Mouse (Mus musculus): ENCODE results near the gene Lpcat1. TPM values are rescaled to one million over a fixed set of nuclear protein-coding genes. Genes with fewer than 3 reads are reported as not detected.

The Lpcat1 gene
- polyA plus RNA-seq, 1 experiment from 2014 or later = 77.9 TPM

DNA sequence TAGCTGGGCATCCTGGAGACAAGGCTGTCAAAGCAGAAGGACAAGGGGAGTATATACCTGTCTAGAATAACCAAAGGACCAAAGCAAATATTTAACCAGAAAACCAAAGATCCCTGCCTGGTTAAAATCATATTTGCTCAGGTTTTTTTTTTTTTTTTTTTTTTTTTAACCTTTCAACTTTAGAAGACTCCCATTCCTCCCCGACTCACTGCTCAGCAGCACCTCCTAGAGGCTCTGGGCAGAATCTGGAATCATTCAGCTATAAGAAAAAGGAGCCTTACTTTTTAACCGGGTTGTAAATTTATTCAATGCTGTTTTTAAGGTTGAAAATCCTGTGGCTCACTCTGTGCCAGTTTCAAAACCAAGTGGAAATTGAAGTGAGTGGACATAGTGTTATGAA, 35.7 kb downstream of the Lpcat1 start:
- Histone ChIP-seq H3K4me1 (replicated peaks) (peaks cover 53% of the 10 kb centered on the region), H3K27ac (peak overlapping the region; percentile 95), H3K27me3 (no peaks in the 10 kb centered on the region), H3K4me3 (replicated peaks) (no peak overlapping the region), H3K4me2 (no peak overlapping the region), H3K9me3 (replicated peaks) (no peaks in the 10 kb centered on the region), H3K36me3 (peaks cover 99% of the 10 kb centered on the region), H3K9ac (no peak overlapping the region)
- DNase-seq (no peak), ATAC-seq (ENCODE audit: low read depth) (no peak)
- 59% methylated on average over 2 of the region's 2 CpGs for WGBS (ENCODE audit: insufficient replicate concordance)

DNA sequence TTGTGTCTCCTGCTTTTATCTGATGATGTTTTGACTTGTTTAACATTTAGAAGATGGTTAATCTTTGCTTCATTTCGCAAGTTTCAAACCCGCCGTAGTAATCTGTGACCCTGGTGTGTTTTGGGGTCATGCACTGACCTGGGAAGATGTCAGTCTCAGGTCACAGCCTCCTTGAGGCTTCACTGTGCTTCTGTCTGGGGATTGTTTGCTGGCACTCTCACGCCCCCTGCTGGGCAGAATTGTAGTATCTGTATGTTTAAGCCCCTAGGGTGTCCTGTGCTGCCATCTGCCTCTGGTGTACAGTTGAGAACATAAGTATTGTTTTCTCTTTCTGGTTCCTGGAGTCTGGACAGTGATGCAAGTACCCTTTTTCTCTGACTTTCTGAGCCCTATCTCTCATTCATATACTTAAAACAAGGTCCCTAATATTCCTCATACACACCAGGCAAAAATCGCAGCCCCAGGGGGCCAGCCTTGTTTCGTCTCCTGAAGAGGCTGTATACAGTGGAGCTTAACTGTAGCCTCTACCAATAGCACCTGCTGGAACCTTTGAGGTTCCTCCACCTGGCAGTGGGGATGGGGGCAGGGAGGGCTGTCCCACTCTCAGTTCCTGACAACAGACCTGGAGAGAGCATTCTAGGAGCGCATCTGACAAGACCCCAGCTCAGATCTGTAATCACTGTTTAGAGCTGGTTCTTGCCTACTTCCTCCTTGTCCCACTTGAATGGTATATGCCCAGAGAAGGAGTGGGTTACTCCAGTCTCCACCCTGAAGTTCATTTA, 38.9 kb downstream of the Lpcat1 start:
- Histone ChIP-seq H3K4me1 (replicated peaks) (peaks cover 22% of the 10 kb centered on the region), H3K9me3 (replicated peaks) (no peaks in the 10 kb centered on the region), H3K9ac (no peak overlapping the region), H3K4me3 (replicated peaks) (no peak overlapping the region), H3K27me3 (no peaks in the 10 kb centered on the region), H3K4me2 (no peak overlapping the region), H3K36me3 (peaks cover 99% of the 10 kb centered on the region), H3K27ac (no peak overlapping the region; the same call in 1 of the 2 replicates)
- 74% methylated on average over 7 of the region's 7 CpGs for WGBS (ENCODE audit: insufficient replicate concordance)
- DNase-seq = peak; percentile 64
- ATAC-seq (ENCODE audit: low read depth) = peak; percentile 62

DNA sequence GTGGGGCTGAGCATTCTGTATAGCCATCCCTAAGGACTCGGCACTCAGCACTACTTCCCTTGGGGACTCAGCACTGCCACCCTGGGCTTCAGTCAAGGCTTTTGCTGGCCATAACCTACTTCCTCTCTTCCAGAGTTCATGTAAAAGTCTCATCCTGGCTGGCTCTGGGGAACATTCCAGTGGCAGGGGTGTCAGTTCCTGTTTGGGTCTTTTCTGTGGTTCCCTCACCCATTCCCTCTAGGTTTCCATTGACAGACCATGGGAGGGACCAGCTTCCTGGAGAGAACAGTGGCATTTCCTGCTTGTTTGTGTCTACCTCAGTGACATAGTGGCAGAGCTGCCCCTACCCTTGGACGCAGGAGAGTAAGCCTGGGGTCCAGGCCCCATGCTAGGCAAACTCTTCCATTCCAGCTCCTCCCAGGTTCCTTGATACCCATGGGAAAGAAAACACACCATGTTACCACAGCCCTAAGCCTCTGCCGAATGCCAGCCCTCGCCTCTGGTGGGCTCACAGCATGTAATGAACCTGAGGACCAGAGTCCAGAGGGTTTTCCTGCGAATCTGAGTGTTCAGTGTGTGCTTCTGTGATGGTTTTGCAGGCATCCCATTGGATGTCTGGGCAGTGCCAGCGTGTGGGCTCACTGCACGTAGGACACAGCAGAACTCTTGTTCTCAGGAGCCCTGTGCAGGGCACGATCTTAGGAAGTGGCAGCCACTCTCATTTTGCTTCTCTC, 42.0 kb downstream of the Lpcat1 start:
- no peak for DNase-seq
- WGBS (ENCODE audit: insufficient replicate concordance) = 92% methylated on average over 8 of the region's 8 CpGs
- H3K27ac ChIP-seq = 0 out of 2 replicates have a peak overlapping the region, but pooled peaks have one; percentile 44

DNA sequence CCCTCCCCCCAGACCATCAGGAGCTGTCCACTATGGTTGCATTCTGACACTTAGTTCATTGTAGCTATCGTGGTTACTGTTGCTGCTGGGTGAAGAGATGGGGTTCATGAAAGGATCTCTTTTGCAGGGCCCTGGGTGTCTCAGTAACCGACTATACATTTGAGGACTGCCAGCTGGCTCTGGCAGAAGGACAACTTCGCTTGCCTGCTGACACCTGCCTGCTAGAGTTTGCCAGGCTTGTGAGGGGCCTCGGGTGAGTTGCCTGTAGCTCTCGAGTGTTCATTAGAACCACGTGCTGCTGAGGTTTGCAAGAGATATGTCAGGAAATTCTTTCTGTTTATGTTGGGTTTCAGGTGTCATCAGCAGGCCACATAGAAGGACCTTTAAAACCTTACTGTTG, 42.9 kb downstream of the Lpcat1 start:
- ATAC-seq (ENCODE audit: low read depth) (no peak), DNase-seq (no peak)
- 89% methylated on average over 6 of the region's 6 CpGs for WGBS (ENCODE audit: insufficient replicate concordance)
- Histone ChIP-seq H3K27ac (no peak overlapping the region), H3K9me3 (replicated peaks) (no peaks in the 10 kb centered on the region), H3K4me1 (replicated peaks) (0 out of 2 replicates have a peak, but pooled peaks cover 2% of the 10 kb centered on the region), H3K4me2 (no peak overlapping the region), H3K9ac (no peak overlapping the region), H3K27me3 (no peaks in the 10 kb centered on the region), H3K4me3 (replicated peaks) (no peak overlapping the region), H3K36me3 (peaks cover 100% of the 10 kb centered on the region)

More for the DNA sequence above, 42.0 kb downstream of the Lpcat1 start:
- H3K9me3 ChIP-seq (replicated peaks) = no peaks in the 10 kb centered on the region
- no peak overlapping the region for H3K9ac ChIP-seq
- no peak overlapping the region for H3K4me2 ChIP-seq
- no peaks in the 10 kb centered on the region for H3K27me3 ChIP-seq
- 0 out of 2 replicates have a peak, but pooled peaks cover 2% of the 10 kb centered on the region for H3K4me1 ChIP-seq (replicated peaks)
- H3K36me3 ChIP-seq = peaks cover 100% of the 10 kb centered on the region
- no peak for ATAC-seq (ENCODE audit: low read depth)
- no peak overlapping the region for H3K4me3 ChIP-seq (replicated peaks)

DNA sequence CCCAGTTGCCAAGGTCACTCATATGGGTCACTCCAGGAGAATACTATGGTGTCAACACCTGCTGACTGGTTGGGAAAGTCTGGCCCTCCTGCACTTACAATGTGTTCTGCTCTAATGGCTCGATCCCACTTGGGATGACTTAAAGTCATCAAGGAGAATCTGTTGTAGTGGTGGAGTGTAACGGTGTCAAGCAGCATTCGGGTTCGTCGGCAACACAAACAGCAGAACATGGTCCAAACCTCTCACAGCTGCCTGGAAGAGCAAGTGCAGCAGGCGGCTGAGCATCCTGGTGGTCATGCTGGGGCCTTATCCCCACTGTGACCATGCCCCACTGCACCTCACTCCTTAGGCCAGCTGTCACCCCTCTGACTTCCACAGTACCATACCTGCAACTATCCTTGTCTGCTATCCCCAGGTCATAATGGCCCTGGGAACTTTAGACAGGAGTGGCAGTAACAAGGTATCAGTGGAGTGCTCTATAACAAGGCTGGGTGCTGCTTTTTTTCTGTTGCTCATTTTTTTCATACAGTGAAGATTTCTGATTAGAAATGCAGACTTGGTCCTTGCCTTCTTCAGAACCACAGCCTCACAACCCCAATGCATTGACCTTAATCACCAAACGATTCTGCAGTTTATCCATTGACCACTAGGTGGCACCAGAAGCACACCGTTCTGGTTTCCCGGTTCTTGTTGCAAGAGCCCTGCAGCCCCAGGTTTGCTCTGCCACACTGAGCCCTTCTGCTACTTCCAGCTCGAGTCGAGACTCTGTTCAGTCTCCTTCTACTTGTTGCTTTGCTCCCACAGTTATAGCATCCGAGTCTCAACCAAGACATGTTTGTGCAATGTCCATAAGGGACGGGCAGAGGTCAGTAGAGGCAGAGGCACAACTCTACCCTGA, 46.0 kb downstream of the Lpcat1 start:
- Histone ChIP-seq H3K27ac (no peak overlapping the region), H3K9me3 (replicated peaks) (no peaks in the 10 kb centered on the region), H3K4me2 (no peak overlapping the region), H3K36me3 (peaks cover 97% of the 10 kb centered on the region), H3K27me3 (no peaks in the 10 kb centered on the region), H3K4me3 (replicated peaks) (no peak overlapping the region), H3K4me1 (replicated peaks) (no peaks in the 10 kb centered on the region), H3K9ac (no peak overlapping the region)
- 58% methylated on average over 13 of the region's 13 CpGs for WGBS (ENCODE audit: insufficient replicate concordance)
- ATAC-seq (ENCODE audit: low read depth) (peak; percentile 32; the same call in 1 of the 2 replicates), DNase-seq (peak; percentile 56)

DNA sequence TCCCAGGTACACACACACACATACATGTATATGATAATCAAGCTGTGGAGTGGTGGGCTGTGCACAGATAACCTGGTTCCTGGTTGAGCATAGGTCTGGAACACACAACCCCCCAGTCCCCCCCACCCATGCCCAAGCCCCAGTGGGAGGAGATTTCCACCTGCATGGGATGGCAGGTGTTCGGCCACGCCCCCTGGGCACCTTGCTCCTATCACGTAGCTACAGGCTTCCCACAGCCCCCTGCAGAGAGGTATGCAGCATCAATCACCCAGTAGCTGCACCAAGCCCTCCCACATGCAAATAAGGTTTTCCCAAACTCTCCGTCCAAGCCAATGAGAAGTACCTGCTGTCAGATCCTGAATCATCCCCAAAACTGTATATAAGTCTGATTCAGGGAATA, 49.9 kb downstream of the Lpcat1 start:
- no peak overlapping the region for H3K27ac ChIP-seq
- WGBS (ENCODE audit: insufficient replicate concordance) = 70% methylated on average over 4 of the region's 4 CpGs
- no peaks in the 10 kb centered on the region for H3K4me1 ChIP-seq (replicated peaks)
- H3K4me3 ChIP-seq (replicated peaks) = no peak overlapping the region
- no peak overlapping the region for H3K9ac ChIP-seq
- H3K27me3 ChIP-seq = no peaks in the 10 kb centered on the region
- H3K9me3 ChIP-seq (replicated peaks) = no peaks in the 10 kb centered on the region
- H3K4me2 ChIP-seq = no peak overlapping the region
- ATAC-seq (ENCODE audit: low read depth) (peak; percentile 28), DNase-seq (no peak)
- H3K36me3 ChIP-seq = peaks cover 62% of the 10 kb centered on the region

DNA sequence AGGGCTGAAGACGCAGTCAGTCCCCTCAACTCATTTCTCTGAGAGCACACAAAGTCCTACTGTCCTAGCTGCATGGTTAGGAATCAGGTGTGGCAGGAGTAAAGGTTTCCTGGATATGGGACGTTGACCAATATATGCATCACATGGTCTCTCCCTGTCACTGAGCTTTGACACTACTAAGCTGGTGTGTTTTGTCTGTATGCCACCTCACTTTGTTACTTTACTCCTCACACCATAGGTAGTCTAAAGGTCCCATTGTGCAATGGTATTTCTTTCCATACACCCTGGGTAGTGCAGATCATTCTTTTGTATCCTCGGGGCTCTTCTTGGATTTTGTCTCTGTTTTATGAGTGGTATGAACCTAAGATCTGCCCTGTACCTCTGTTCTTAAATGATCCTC, 66.7 kb downstream of the Lpcat1 start:
- Histone ChIP-seq H3K36me3 (no peaks in the 10 kb centered on the region), H3K4me3 (replicated peaks) (no peak overlapping the region), H3K27ac (no peak overlapping the region), H3K4me1 (replicated peaks) (peaks cover 35% of the 10 kb centered on the region), H3K4me2 (no peak overlapping the region), H3K9me3 (replicated peaks) (no peaks in the 10 kb centered on the region), H3K27me3 (peaks cover 55% of the 10 kb centered on the region), H3K9ac (no peak overlapping the region)
- no peak for DNase-seq
- ATAC-seq (ENCODE audit: low read depth) = no peak
- 71% methylated on average over 3 of the region's 3 CpGs for WGBS (ENCODE audit: insufficient replicate concordance)

DNA sequence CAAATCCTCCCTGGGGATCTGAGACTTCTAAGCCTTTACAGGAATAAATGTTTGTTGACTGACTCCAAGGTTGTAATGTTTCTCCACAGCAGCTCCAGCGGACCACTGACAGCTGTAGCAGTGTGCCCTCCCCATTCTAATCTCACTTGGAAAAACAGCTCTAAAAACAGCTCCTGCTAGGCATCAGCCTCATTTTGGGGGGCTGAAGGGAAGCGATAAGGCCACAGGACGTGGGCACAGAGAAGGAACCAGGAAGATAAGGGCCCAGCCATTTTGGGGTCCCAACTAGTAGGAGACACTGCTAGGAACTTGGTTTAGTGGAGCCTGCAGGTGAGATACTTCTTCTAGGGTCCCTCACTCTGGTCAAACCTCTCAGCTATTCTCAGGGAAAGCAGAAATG, 68.3 kb downstream of the Lpcat1 start:
- WGBS (ENCODE audit: insufficient replicate concordance) = 25% methylated on average over 3 of the region's 3 CpGs
- H3K4me2 ChIP-seq = peak overlapping the region; percentile 71
- H3K27ac ChIP-seq = peak overlapping the region; percentile 29; the same call in 1 of the 2 replicates
- ATAC-seq (ENCODE audit: low read depth) = peak; percentile 16
- H3K9ac ChIP-seq = peak overlapping the region; percentile 26; the same call in 1 of the 2 replicates
- peak overlapping the region; percentile 53 for H3K4me3 ChIP-seq (replicated peaks)
- peaks cover 59% of the 10 kb centered on the region for H3K27me3 ChIP-seq
- DNase-seq = peak; percentile 32
- peaks cover 35% of the 10 kb centered on the region for H3K4me1 ChIP-seq (replicated peaks)
- H3K9me3 ChIP-seq (replicated peaks) = no peaks in the 10 kb centered on the region
- H3K36me3 ChIP-seq = no peaks in the 10 kb centered on the region

DNA sequence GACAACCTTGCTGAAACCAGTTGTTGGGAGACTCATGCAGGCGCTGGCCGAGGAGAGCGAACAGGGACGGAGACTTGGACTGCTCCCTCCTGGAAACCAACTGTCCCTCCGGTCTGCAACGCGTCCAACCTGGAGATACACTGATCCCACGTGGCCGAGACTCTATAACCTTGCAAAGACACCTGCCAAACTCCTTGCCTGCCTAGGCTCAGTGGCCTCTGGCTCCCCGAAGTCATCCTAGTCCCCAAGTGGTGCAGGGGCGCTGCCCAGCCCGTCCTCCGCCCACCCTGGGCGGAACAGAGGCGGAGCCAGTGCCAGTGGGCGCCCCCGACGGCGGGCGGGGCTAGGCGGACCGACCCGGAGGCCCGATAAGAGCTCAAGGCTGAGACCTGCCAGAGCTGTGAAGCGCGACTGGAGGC, 69.4 kb downstream of the Lpcat1 start, which contains the start of gene Slc6a3:
Gene Slc6a3 (plus strand): TSS at position 345 of the 419 bp plus-strand sequence.
- H3K9ac ChIP-seq = peak within 1 kb of the TSS; percentile 59
- H3K4me2 ChIP-seq = peak within 1 kb of the TSS; percentile 71
- under 1% methylated on average over 26 of the region's 26 CpGs for WGBS (ENCODE audit: insufficient replicate concordance)
- peak within 1 kb of the TSS; percentile 53 for H3K4me3 ChIP-seq (replicated peaks)
- H3K27me3 ChIP-seq = peaks cover 61% of the 10 kb centered on the region
- no peaks in the 10 kb centered on the region for H3K36me3 ChIP-seq
- H3K9me3 ChIP-seq (replicated peaks) = no peaks in the 10 kb centered on the region
- ATAC-seq (ENCODE audit: low read depth) (peak; percentile 98), DNase-seq (peak; percentile 85)
- H3K27ac ChIP-seq = peak within 1 kb of the TSS; percentile 30
- H3K4me1 ChIP-seq (replicated peaks) = peaks cover 35% of the 10 kb centered on the region

DNA sequence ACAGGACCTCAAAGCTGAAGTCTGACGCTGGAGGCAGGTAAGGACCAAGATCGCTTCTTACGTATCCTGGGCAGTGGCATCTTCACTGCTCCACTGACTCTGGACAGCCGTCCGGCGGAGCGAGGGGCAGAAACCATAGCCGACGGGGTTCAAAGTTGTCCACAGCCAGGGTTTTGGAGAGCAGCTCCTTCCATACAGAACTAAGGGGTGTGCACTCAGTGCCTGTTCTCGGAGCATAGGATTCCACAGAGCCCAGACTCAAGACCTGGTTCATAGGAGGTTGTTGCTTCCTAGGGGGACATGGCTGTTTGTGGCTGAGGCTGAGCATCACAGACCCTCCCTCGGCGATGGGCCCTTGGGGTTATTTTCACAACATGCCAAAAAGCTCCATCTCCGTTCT, 69.8 kb downstream of the Lpcat1 start:
- ATAC-seq (ENCODE audit: low read depth) = peak; percentile 56
- WGBS (ENCODE audit: insufficient replicate concordance) = 20% methylated on average over 13 of the region's 13 CpGs

More for the DNA sequence above, 69.8 kb downstream of the Lpcat1 start:
- peak overlapping the region; percentile 59 for H3K9ac ChIP-seq
- peak overlapping the region; percentile 30; the same call in 1 of the 2 replicates for H3K27ac ChIP-seq
- DNase-seq = no peak
- H3K4me3 ChIP-seq (replicated peaks) = peak overlapping the region; percentile 53
- peaks cover 35% of the 10 kb centered on the region for H3K4me1 ChIP-seq (replicated peaks)
- H3K9me3 ChIP-seq (replicated peaks) = no peaks in the 10 kb centered on the region
- H3K4me2 ChIP-seq = peak overlapping the region; percentile 71
- no peaks in the 10 kb centered on the region for H3K36me3 ChIP-seq
- peaks cover 61% of the 10 kb centered on the region for H3K27me3 ChIP-seq

Data from liver, embryonic 13.5 days (tissue).